Mouse (Mus musculus) yolk sac, embryonic 10.5 days (tissue): Measurements from ENCODE around the gene Cox17.

Experiments
- DNase-seq: peaks from one replicate; pipeline ENCODE4 v3.0.0-alpha.2; 2017; ENCODE audit warnings: low spot score

The Cox17 gene

DNA sequence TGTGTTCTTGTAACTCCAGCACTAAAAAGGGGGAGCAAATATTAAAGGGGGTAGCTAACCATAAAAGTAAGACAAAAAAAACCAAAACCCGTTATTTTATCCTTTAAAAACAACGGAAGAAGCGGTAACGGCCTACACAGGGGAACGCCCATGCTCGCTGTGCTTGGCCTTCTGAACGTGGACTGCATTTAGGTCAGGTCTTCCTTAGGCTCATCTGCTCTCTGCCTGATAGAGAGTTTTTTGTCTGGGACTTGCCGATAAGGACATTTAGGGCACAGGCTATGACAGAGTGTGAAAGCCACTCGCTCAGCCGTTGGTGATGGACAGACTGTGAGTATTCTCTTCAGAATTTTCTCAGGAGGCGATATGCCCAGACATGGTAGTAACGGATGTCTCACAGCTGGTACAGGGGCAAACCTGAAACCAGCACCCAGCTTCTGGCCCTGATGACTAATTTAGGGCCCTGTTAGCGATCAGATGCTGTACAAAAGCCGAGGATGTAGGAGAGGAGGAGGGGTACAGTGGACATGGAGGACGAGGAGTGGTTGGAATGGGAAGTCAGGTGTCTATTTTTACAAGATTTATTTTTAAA is 25.0 kb downstream of the Cox17 start:
- no peak for DNase-seq

DNA sequence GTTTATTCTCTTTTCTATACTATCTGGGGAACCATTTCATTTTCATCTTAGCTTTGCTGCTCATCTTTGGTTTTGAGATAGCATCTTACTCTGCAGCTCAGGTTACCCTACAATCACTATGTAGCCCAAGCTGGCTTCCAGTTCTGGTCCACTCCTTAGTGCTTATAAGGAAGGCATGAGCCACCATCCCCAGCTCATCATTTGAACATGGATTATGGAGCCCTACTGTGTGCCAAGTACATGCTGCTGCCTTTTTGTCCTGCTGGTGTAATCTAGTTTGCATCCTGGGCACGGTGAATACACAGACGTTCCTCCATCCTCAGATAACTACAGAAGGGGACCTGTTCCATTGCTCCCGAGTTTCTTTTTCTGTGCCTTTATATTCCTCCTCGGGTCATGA is 26.1 kb downstream of the Cox17 start:
- DNase-seq: no peak

DNA sequence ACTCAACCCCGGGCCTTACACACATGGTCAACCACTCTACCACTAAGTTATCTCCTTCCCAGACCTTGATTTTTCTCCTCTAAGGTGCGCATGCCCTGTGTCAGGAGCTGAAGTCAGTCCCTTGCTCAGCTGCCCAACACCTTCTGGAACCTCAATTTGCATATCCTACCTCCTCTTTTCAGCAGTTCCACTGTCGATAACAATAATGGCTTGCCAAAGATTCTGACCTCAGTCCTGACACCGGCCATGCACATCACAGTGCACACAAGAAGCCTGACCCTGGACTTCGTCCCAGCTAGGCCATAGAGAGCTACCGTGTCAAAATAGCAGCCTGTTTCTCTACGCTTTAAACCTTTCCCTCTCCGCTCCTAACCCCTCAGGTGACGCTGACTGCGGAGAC is 26.6 kb downstream of the Cox17 start:
- DNase-seq: no peak

DNA sequence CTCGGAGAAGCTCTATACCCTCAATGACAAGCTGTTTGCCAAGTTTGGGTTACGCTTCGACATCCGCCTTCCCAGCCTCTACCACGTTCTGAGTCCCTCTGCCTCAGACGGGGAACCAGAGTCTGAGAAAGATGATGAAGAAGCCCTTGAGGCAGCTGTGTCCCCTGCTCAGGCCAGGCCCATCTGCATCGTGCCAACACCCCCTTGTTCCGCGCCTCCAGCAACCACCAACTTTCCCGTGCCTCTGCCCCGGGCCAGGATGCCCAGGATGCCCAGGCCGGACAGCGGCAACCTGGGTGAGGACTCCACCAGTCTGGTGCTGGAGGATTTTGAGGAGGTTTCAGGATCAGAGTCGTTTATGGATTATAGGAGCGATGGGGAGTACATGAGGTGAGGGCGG is 27.1 kb downstream of the Cox17 start:
- DNase-seq: no peak

DNA sequence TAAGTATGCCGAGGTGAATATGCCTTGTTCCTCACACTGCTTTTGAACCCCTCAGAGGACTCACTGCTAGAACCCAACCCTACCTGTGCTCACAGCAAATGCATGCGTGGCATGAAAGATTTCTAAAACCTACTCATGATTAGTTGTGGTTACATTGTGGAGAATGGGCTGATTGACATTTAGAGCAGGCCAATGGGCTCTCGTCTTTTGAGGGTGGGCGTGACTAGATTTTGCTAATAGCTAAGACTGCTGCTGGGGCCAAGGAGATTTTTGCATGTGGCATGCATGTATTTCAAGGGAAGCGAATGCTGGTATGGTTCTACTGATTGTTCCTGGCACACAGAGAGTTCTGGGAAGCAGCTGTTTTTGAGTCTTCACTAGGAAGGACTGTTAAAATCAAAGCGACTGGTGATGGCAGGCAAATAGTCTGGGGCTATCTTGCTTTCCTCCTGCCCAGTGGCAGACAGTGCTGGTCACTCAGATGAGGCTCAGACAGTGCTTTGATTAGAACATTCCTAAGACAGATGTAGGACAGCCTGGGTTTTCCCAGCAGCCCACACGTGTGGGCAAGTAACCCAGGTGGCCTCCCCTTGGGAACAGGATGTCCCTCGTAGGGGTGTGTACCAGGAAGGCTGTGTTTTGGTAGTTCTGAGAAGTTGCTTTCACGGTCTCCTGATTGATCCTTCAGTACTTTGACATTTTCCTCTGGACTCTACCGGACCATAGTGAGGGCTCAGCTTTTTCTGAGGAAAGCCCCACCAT is 27.8 kb downstream of the Cox17 start:
- DNase-seq: no peak

DNA sequence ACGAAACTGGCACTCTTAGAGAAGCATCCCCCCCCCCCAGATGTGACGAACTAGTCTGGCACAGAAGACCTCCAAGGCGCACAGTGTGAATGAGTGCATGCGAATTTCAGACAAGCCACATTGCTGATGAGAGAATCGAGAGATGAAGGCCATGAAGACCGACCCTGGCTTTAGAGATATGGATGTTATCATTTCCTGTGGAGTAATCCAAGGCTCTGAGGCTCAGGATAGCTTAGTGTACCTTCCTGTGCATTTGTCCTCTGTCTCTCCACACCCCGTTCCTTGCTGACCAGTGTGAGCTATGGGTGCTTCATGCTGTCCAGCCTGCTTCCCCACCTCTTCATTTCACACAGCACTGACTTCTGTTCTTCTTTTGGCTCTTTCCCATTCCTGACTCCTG is 28.4 kb downstream of the Cox17 start:
- no peak for DNase-seq

DNA sequence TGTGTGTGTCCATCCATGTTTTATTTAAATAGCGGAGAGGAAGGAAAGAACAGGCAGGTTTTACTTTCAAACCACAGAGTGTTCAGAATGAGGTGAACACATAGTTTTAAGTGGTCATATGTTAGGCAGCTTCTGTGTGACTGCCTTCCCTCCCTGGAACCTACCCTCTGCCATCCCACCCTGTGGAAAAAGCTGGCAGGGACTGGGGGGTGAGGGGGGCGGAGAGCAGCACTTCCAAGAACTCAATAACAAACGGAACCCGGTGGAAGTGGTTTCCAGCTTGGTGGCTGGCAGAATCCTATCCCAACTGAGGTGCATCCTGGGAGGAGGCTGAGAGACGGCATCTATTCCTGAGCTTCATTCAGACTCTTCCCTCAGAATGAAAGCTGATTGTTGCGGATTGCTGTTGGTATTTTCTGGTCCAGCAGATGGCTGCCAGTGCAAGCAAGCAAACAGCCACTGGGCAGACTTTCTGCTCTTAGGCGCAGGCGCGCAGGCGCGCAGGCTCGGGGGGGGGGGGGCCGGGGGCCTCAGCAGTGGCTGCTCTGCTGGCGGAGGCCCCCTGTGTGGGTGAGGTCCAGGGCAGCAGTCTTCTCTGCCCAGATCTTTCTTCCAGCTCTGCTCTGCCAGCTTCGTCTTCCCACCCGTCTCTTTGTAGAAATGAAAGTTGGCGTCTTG is 29.5 kb downstream of the Cox17 start:
- no peak for DNase-seq

DNA sequence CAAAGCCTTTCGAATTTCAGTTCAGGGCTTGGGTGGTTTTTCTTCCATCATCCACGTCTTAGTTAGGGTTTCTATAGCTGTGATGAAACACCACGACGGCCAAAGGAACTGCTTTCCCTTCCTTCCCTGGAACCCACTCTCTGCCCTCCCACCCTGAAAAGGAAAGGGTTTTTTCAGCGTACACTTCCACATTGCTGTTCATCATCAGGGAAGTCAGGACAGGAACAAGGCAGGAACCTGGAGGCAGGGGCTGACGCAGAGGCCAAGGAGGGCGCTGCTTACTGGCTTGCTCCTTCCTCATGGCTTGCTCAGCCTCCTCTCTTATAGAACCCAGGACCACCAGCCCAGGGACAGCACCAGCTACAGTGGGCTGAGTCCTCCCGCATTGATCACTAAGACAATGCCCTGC is 30.1 kb downstream of the Cox17 start:
- no peak for DNase-seq

DNA sequence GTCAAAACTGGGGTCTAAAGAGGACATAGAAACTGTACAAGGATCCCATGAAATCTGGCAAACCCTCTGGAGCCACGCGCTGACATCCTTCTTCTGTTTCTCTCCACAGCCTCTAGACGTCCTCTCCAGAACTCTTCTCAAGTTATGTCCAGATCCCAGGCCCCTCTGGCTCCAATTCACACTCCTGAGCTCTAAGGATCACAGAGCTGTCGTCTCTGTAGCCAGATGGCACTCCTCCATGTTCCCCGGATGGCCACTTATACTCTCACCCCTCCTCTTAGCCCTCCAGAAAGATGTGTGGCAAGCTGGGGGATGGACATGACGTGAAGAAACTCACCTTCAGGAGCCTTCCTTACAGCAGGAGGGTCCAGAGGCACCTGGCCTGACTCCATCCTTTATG is 30.8 kb downstream of the Cox17 start:
- DNase-seq: no peak

DNA sequence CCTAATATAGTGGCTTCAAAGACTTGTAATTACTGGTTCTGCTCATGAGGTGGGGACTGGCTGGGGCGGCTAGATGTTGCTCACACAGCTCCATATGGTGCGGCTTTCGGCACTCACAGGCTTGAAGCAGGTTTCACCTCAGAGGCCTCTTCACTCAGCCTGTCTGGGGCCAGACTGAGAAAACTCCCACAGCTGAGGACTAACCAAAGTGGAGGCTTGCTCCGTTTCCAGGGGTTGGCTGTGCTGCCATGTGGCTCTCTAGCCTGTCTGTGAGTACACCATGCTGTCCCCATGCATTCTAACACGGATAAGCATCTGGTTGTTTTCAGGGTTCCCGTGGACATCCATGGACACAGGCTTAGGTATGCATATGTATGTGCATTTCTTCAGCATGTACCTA is 31.8 kb downstream of the Cox17 start:
- DNase-seq: no peak

DNA sequence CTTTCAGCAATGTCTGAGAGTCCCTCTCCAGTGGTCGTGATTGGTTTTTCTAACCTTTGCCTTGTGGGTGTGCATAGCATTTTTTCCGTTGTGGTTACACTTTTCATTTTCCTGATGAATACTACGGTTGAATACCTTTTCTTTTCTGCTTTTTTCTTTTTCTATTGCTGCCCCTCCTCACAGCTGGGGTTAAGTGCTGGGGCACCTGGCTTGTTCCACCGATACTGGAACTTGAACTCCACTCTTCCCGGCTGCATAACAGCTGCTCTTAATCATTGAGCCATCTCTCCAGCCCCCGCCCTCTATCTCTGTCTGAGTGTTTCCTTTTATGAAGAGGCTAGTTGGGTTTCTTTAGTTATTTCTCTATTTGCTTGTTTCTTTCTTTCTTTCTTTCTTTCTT is 32.3 kb downstream of the Cox17 start:
- DNase-seq: no peak

DNA sequence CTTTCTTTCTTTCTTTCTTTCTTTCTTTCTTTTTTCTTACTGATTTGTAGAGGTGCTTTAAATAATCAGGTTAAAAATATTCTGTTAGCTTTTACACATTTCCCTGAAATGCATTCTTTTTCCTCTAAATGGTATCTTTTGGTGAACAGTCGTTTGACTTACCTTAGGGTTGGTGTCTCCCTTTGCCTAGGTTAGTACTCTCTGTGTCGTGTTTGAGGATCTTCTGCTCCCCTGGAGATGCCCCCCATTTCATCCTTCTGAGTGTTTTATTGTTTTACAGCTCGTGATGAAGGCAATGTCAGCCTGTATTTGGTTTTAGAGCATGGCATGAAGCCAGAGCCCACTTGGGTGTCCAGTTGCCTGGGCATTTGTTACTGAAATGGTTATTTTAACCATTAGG is 32.7 kb downstream of the Cox17 start:
- DNase-seq: no peak

DNA sequence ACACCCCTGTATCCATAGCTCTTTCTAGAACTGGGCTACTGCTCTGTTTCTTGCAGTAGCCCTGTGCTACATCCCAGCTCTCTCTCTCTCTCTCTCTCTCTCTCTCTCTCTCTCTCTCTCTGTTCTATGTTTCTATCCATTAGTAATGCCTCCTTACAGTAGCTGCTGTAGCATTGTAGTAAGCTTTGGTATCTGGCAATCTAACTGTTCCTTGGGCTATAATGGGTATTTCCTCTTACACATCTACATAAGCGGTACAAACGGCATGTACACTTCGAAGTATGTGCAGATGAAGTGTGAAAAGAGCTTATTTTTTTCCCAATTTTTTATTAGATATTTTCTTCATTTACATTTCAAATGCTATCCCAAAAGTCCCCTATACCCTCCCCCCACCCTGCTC is 33.1 kb downstream of the Cox17 start:
- DNase-seq: no peak

DNA sequence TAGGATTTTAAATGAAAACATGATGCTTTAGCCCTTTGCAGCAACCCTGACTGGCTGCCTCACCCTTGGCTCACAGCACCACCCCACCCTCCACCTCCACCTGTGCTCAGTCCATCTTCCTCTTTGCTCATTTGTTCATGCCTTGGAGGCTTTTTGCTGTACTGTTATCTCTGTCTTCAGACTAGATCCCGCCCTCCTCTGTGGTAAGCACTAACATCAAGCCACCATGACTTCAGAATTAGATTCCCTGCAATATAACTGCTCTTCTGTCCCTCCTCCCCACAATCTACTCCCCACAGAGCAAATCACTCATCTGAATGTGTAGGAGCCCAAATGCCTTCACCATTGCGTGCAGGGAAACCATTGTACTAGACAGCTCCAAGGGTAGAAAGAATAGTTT is 36.9 kb downstream of the Cox17 start:
- no peak for DNase-seq

DNA sequence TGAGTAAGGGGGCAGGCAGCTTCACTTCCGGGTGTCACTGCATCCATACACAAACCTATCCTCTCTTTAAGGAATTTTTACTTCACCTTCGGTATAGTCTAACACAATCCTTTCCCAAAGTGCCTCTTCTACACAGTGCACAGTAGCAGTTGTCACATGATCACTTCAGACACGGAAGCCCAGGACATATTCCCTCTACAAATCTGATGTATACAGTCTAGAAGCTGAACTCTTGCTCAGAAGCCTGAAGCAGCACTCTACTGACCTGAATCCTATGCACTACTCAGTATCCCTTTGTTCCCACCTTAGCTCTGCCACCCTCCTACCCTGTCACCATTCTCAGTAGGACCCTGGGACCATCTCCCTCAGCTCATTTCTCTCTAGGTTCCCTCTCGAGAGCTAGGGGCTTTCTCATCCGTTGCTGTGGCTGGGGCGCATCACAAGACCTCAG is 38.4 kb downstream of the Cox17 start:
- no peak for DNase-seq

DNA sequence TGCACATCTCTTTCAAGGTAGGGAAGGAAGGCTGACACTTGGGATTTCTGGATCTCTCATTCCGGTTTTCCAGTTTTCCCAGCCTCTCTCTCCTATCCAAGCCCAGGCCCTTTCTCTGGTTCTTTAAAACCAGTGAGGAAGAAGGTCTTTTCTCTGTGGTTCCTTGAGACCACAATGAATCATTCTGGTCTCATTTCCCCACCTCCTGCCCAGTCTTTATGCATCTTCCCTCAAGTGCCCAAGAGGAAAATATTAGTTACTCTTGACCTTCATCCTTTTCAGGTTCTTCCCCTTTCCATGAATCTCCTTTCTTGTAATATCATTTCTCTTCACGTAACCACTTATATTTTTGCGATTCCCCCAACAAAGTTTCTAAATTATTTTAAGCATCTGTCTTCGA is 38.9 kb downstream of the Cox17 start:
- no peak for DNase-seq

DNA sequence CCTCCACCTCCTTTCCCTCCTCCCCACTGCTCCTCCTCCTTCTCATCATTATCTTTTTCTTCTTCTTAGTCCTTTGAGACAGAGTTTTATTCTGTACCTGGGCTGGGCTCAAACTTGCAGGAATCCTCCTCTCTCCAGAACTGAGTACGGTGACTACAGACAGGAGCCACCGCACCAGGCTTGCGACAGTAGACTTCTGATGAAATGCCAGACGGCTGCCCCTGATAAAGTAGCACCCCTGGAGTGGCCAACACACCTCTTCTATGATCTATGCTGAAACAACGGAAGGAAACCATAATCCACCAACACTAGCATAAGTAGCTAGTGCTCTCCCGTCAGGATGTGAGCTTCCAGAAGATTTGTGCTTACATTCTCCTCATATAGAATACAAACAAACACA is 40.6 kb downstream of the Cox17 start:
- no peak for DNase-seq

DNA sequence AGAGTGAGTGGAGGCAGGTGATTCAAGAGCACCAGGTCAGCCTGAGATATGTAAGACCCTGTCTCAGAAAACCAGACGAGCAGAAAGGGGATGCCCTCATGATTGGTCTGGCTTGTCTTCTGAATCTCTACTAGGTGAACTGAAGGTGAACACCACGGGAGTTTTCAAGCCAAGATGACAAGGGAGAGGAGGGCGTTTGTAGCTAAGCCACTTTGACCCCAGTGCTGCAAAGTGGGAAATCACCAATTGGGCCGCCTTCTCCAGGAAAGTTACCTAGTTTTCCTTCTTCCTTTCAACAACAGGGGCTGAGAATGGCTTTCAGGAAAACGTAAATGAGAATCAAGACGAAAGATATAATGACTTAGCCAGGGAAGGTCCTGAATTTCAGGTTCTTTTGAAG is 42.0 kb downstream of the Cox17 start:
- DNase-seq: no peak

DNA sequence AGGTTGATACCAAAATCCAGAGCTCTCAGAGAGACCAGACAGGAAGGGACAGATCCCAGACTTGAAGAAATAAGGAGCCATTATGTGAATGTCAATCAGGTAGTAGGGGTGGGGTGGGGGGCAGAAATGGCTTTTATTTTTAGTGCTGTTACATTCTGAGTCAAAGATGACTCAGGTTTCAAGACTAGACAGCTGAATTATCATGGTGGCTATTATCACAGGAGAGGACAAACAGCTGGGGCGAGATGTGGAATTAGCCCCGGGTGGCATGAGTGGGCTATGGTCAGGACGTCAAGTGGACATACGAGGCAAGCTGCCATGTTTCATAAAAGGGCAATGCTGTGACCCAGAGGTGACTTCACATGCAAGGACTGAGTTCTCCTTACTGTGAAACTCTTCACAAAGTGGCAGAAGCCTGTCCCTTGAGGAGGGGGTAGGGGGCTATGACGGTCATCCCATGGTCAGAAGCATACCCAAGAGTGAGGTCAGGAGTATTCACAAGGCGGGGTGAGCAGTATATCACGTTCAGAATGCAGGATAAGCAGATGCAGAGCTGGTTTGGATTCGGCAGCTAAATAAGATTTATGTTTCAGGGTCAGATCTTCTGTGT is 42.6 kb downstream of the Cox17 start:
- no peak for DNase-seq

DNA sequence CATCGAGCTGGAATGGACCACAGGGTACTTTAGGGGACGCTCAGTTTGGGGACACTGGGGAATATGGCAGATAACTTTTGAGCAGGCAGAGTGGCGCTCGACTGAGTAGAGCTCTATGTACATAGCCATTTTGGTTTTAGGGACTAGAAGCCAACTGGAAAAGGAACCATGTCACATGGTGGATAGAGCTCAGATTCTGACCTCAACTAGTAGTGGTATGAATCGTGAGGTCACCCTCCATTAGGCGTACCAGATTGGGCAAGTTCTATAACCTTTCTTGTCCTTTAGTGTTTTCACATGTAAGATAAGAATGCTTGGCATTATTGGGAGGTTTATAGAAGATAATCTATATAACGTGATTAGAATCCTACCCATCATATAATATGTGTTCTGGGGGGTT is 43.5 kb downstream of the Cox17 start:
- no peak for DNase-seq

DNA sequence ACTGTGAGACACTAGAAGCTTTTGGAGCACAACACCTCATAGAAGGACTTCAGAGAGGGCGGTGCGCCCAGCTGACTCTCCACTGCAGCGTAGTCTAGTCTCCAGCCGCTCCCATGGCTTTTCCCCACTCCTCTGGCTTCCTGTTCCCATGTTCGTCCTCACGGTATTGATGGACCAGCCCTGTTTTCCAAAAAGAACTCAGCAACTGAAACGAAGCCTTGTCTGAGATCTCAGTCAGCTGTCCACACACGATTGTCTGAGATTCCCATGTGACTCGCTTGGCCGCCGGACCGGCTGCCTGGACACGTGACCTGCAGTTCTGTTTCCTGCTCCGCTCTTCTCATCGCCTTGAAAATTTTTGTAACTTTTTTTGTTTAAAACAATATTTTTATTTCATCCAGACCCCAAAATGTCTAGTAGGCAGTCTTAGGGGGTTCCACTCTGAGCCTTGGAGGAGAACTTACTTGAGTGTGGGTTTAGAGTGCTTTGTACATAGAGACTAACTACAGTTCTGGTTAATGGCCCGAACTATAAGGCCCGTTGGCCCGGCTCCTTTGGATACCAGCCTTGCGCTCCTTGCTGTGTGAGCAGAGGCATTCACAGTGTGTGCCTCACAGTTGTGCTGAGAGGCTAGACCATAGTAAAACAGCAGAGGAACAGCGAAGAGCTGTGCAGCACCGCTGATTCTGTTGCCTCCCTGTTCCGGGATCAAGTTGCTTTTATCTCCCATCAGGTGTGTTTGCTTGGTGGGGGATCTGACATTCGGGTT is 45.5 kb downstream of the Cox17 start:
- no peak for DNase-seq

DNA sequence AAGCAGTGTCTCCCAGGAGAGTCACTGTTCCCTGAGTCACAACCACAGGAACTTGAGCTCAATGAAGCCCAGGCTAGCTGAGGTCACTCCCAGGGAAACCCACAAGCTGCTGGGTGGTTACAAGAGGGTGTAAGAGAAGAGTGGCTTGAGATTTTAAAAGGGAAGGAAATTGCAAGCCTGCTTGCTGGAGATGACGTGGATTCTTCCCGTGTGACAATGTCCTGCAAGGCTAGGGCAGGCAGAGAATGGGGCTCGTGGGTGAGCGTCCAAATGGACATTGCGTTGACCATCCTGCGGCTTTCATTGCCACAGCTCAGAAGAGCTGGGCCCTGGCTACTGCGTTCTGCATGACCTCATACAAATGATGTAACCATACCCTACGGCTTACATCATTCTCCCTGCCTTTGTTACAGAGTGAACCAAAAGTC is 47.4 kb downstream of the Cox17 start:
- DNase-seq: no peak
